Mouse (Mus musculus): ENCODE data around the gene Skint11. TPM values are rescaled to one million over a fixed set of nuclear protein-coding genes. Genes with fewer than 3 reads are reported as not detected.

The Skint11 gene
- total RNA-seq (2023; ENCODE audit: inconsistent age): not detected in 4 replicates

GRCm38 (mm10) chr4:114163084-114163483, at the start of gene Skint11:
Gene Skint11, plus strand, starts transcription at chr4:114163384.

Other genes starting within 250 kb of the Skint11 start
- not detected in 4 replicates for gene Skint5, start 163.9 kb upstream of the Skint11 start, total RNA-seq (2023; ENCODE audit: inconsistent age)
- gene Trabd2b, start 243.3 kb downstream of the Skint11 start, total RNA-seq (2023; ENCODE audit: inconsistent age): 0.87 to 1.5 TPM (median 1.1 TPM) in 4 replicates

All from B cell, adult (primary cell).